Mouse (Mus musculus): ENCODE results near the gene Fam81a.

DNA sequence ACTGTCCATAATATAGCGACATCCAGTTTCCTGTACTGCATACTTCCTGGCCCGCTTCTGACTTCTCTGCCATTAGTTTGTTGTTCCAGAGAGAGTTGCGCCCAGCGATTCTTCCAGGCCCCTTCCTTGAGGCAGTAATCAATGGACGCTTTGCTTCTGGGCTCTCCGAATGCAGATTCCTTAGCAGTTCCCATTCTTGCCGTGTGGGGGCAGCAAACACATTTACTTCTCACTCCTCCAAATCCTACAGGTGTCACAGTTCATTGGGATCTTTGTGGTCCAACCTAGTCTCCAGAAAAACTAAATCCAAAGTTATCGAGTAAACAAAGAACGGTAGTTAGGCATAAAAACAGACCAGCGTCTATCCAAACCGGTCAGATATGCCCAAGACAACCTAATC lies 58.3 kb downstream of the Fam81a start:
- TF ChIP-seq MAX (IDR thresholded peaks at IDR 0.05) (no peak), CTCF (IDR thresholded peaks at IDR 0.05; ENCODE audit: control insufficient read depth, insufficient read depth, insufficient read length) (no peak), MYOD1 (IDR thresholded peaks at IDR 0.05; ENCODE audit: control insufficient read depth, insufficient read length, low read depth) (no peak)
